Mouse (Mus musculus) lung, adult 2 months (tissue): ENCODE data around the gene Iqce. TPM values are rescaled to one million over a fixed set of nuclear protein-coding genes. Genes with fewer than 3 reads are reported as not detected.

Source experiments
- DNase-seq: peaks from one replicate; pipeline ENCODE4 v3.0.0; 2022
- H3K4me1 ChIP-seq: fragments of 200-500 bp; 2 replicates; pipeline ENCODE4 v1.6.1; 2011; ENCODE audit warnings: low read length; ENCODE audit not compliant: control insufficient read depth, insufficient read depth
- H3K4me3 ChIP-seq: fragments of 200-500 bp; replicated peaks from 2 replicates; pipeline ENCODE3; 2011; ENCODE audit warnings: low read depth, mild to moderate bottlenecking, control low read depth, low read length; ENCODE audit errors: extremely low read depth
- CTCF ChIP-seq: fragments of 200-500 bp; IDR thresholded peaks from 2 replicates; pipeline ENCODE4 v1.5.1; 2011; ENCODE audit warnings: mild to moderate bottlenecking, low read length, control low read depth; ENCODE audit not compliant: insufficient read depth
- POLR2A ChIP-seq: fragments of 200-500 bp; IDR thresholded peaks from 2 replicates; pipeline ENCODE4 v1.6.1; 2011; ENCODE audit warnings: low read depth, mild to moderate bottlenecking, control low read depth, low read length, borderline replicate concordance; ENCODE audit errors: extremely low read depth
- WGBS: fragments of 180-500 bp; shearing (Covaris S2); methylation state at CpG from one replicate; pipeline ENCODE4 v1.1.7; 2018; 5-methylcytosine and 5-hydroxymethylcytosine counted together
- polyA plus RNA-seq: library from polyadenylated mRNA; depleted of rRNA; stranded (reverse); fragments of >200 nt; gene quantifications from 2 replicates; pipeline ENCODE4 v1.2.3, GENCODE M21; 2012; rRNA removed

Iqce gene
- 17.2 and 21.8 TPM in 2 replicates for polyA plus RNA-seq

GRCm38 (mm10) chr5:140702103-140702513, at the start of gene Iqce:
Iqce (minus strand) TSS chr5:140702378.
- H3K4me3 ChIP-seq = peak within 1 kb of the TSS; percentile 93
- TF ChIP-seq POLR2A (peak; percentile 39; the same call in 1 of the 2 replicates), CTCF (no peak)
- WGBS = under 1% methylated on average over 32 of the region's 33 CpGs
- H3K4me1 ChIP-seq = peaks cover 17% of the 10 kb centered on the region
- DNase-seq = peak; percentile 93

GRCm38 (mm10) chr5:140750925-140751324, 48.7 kb upstream of the Iqce start:
- Histone ChIP-seq H3K4me1 (peaks cover 8% of the 10 kb centered on the region; the same call in 1 of the 2 replicates), H3K4me3 (no peak overlapping the region)
- 0% methylated on average over 1 of the region's 2 CpGs for WGBS
- no peak for DNase-seq
- no peak for TF ChIP-seq POLR2A
- TF ChIP-seq CTCF = peak; percentile 53

GRCm38 (mm10) chr5:140749062-140749875, 47.1 kb upstream of the Iqce start:
- Histone ChIP-seq H3K4me1 (peaks cover 8% of the 10 kb centered on the region; the same call in 1 of the 2 replicates), H3K4me3 (peak overlapping the region; percentile 59)
- WGBS = 8% methylated on average over 12 of the region's 12 CpGs
- DNase-seq = peak; percentile 69
- peak; percentile 91 for TF ChIP-seq CTCF
- peak; percentile 16; the same call in 1 of the 2 replicates for TF ChIP-seq POLR2A

DNA sequence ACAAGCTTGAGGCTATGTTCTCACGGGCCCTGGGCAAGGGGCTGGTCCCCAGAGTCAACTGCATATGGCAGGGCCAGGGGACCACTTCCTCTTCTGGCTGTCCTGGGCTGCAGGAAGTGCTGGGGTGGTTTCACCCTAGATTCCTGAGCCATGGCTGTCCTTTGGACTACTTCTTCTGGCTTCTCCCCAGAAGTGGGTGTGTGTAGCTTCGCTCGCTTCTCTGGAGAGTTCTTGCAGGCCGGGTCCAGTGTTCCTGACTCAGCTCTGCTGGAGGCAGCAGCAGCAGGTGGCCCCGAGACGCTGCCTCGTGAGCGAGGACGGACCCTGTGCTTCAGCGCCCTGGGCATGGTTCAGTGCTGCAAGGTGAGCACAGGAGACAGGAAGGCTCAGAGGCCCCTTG, 46.2 kb upstream of the Iqce start:
- TF ChIP-seq CTCF = no peak
- no peak for TF ChIP-seq POLR2A
- WGBS = 64% methylated on average over 10 of the region's 10 CpGs
- no peak for DNase-seq
- Histone ChIP-seq H3K4me3 (no peak overlapping the region), H3K4me1 (peaks cover 8% of the 10 kb centered on the region; the same call in 1 of the 2 replicates)

DNA sequence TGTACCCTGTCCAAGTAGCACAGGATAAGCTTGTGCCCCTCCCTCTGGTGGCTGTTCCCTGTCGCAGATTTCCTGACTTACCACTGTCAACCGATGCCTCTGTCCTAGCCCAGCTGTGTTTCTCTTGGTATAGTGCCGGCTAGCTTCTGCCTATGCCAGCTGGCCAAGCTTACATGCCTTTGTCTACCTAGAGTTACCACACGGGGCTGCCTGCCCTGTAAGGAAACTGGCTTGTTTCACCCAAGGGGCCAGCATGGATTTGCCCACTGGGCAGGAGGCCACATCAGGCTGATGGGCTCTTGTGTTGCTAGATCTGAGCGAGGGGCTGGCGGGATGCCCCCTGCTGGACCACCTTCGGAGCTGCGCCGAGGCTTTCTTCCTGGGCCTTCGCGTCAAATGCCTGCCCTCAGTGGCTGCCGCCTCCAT, 41.5 kb upstream of the Iqce start:
- Histone ChIP-seq H3K4me1 (no peaks in the 10 kb centered on the region), H3K4me3 (no peak overlapping the region)
- DNase-seq = no peak
- 30% methylated on average over 12 of the region's 12 CpGs for WGBS
- TF ChIP-seq CTCF (no peak), POLR2A (no peak)

GRCm38 (mm10) chr5:140741877-140742276, 39.7 kb upstream of the Iqce start:
- DNase-seq = no peak
- Histone ChIP-seq H3K4me3 (no peak overlapping the region), H3K4me1 (no peaks in the 10 kb centered on the region)
- TF ChIP-seq CTCF (0 out of 2 replicates have a peak, but pooled peaks have one; percentile 10), POLR2A (no peak)

GRCm38 (mm10) chr5:140741040-140741439, 38.9 kb upstream of the Iqce start:
- TF ChIP-seq CTCF = no peak
- no peak for TF ChIP-seq POLR2A
- Histone ChIP-seq H3K4me3 (no peak overlapping the region), H3K4me1 (no peaks in the 10 kb centered on the region)
- no peak for DNase-seq
- WGBS = 59% methylated on average over 11 of the region's 11 CpGs

DNA sequence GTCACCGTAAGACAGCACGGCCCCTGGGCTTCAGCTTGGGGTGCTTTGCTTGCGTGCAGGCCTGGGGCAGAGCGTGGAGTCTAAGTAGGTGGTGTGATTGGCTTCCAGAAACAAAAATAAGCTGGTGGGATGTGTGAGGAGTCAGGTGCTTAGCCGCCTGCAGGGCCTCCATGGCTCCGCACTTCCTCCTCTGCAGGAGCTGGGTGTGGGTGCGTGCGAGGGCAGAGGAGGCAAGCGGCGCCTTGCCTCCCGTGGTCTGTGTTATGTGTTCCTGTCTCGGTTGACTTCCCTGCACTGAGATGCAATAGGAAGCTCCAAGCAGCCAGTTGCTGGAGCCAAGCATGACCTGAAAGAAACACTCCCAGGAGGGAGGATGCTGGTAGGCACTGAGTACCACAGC, 37.6 kb upstream of the Iqce start:
- WGBS = 77% methylated on average over 12 of the region's 12 CpGs
- TF ChIP-seq POLR2A = no peak; the same call in 1 of the 2 replicates
- no peak for TF ChIP-seq CTCF
- Histone ChIP-seq H3K4me3 (no peak overlapping the region), H3K4me1 (peaks cover 4% of the 10 kb centered on the region)
- no peak for DNase-seq

- 21% methylated on average over 13 of the region's 13 CpGs for WGBS
These were observed 34.0 kb upstream of the Iqce start for GRCm38 (mm10) chr5:140736166-140736565.

DNA sequence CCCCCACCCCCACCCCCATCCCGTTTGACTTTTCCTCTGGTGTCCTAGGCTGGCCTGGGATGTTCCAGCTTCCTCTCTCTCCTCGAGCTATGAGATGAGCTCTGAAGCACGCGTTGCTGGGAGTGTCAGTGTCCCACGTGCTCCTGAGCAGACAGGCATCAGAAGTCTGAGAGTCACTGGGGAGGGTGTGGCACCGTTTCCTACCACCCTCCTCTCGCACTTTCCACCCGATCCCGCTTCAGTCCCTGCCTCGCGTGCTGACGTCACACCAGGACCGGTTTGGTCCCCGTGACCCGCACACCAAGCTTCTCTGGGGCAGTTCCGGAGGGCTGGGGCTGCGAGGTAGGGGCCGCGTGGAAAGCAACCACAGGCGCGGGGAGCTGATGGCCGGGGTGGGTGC, 33.1 kb upstream of the Iqce start:
- TF ChIP-seq POLR2A = no peak
- DNase-seq = peak; percentile 38
- 2% methylated on average over 22 of the region's 22 CpGs for WGBS
- Histone ChIP-seq H3K4me1 (peaks cover 7% of the 10 kb centered on the region), H3K4me3 (peak overlapping the region; percentile 41)

More at GRCm38 (mm10) chr5:140736166-140736565, 34.0 kb upstream of the Iqce start:
- no peak overlapping the region for H3K4me3 ChIP-seq
- no peak for TF ChIP-seq CTCF
- TF ChIP-seq POLR2A = no peak
- H3K4me1 ChIP-seq = peaks cover 7% of the 10 kb centered on the region
- DNase-seq = no peak

- 32% methylated on average over 3 of the region's 3 CpGs for WGBS
- Histone ChIP-seq H3K4me1 (peaks cover 7% of the 10 kb centered on the region), H3K4me3 (no peak overlapping the region)
- TF ChIP-seq CTCF (no peak), POLR2A (no peak)
- DNase-seq = no peak
These were observed 31.2 kb upstream of the Iqce start for GRCm38 (mm10) chr5:140733336-140733735.
